Comparison of ENCODE assay signal across 29 mouse cellular contexts in the genomic region with DNA sequence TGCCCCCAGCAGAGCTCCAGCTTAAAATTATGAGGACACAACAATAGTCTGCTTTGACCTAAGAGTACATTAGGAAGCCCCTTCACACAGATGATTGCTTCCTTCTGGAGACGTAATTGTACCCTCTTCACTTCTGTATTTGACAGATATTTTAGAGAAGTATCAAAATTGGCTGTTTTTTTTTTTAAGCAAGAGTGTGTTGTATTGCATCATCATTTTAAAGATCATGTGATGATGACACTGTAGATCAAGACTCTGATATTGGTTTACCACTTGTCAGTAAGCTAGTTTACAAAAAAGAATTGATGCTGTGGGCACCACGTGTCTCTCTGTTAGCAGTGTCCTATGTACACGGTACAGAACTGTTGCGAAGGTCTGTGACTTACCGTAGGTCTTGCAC. TPM values are rescaled to one million over a fixed set of nuclear protein-coding genes. Genes with fewer than 3 reads are reported as not detected.
DNase-seq lines count a peak whose midpoint lies in the region; ATAC-seq and TF ChIP-seq lines count a peak whose summit lies in the region.
"Had no signal": no experiment of that assay in that cellular context is flagged by ENCODE, and none has a peak within 500 bp of the region (broad histone marks: within the 10 kb centered on the region; RNA-seq: fewer than 3 reads in every experiment).

No protein-coding gene starts in this region.

- no peak for ATAC-seq in liver, embryonic 12.5 days
- ATAC-seq in common myeloid progenitor, adult 5-6 weeks (replicated peaks; ENCODE audit: low read depth, poor library complexity, severe bottlenecking), result peak; percentile 71
- peak; percentile 72 for ATAC-seq in megakaryocyte, adult 5-6 weeks (ENCODE audit: poor library complexity, severe bottlenecking)
- ATAC-seq: activated CD4-positive, CD25-positive, alpha-beta regulatory T cell, adult 4 months; CD4-positive, CD25-positive, alpha-beta regulatory T cell, adult 4 months; forebrain, embryonic 14.5 days; forebrain, postnatal 0 days had no signal

- no peak for TF ChIP-seq CTCF in liver, adult 2 months (IDR thresholded peaks at IDR 0.05; ENCODE audit: low read depth, low read length)

- TF ChIP-seq POLR2A in liver, adult 2 months (IDR thresholded peaks at IDR 0.05; ENCODE audit: extremely low read depth, insufficient read depth, low read length), result no peak

- no peaks in the 10 kb centered on the region for H3K79me2 ChIP-seq in liver, adult 2 months (ENCODE audit: control insufficient read depth, insufficient read depth, low read length)

- H3K36me3 ChIP-seq in liver, adult 2 months (ENCODE audit: control insufficient read depth, insufficient read depth, low read length), result no peaks in the 10 kb centered on the region
- no peaks in the 10 kb centered on the region for H3K36me3 ChIP-seq in liver, embryonic 12.5 days
- H3K36me3 ChIP-seq: embryonic facial prominence, embryonic 12.5 days; embryonic facial prominence, embryonic 15.5 days; heart, embryonic 12.5 days; heart, embryonic 15.5 days; hindbrain, embryonic 10.5 days had no signal

- H3K4me1 ChIP-seq in liver, adult 2 months (ENCODE audit: control insufficient read depth, insufficient read depth, low read length), result no peaks in the 10 kb centered on the region
- no peaks in the 10 kb centered on the region for H3K4me1 ChIP-seq in liver, embryonic 12.5 days
- H3K4me1 ChIP-seq: embryonic facial prominence, embryonic 15.5 days; heart, embryonic 12.5 days; heart, embryonic 15.5 days had no signal

- no peak overlapping the region for H3K9ac ChIP-seq in liver, adult 2 months (ENCODE audit: low read depth, low read length)
- no peak overlapping the region for H3K9ac ChIP-seq in liver, embryonic 12.5 days
- H3K9ac ChIP-seq: embryonic facial prominence, embryonic 12.5 days; embryonic facial prominence, embryonic 15.5 days; forebrain, postnatal 0 days; heart, embryonic 12.5 days; heart, embryonic 15.5 days; hindbrain, embryonic 14.5 days had no signal

- H3K27me3 ChIP-seq in liver, adult 2 months (ENCODE audit: control insufficient read depth, insufficient read depth, low read length), result no peaks in the 10 kb centered on the region; the same call in 1 of the 2 replicates
- no peaks in the 10 kb centered on the region for H3K27me3 ChIP-seq in liver, embryonic 12.5 days (replicated peaks)
- H3K27me3 ChIP-seq: embryonic facial prominence, embryonic 15.5 days; heart, embryonic 12.5 days; heart, embryonic 15.5 days had no signal

- no peak overlapping the region for H3K4me3 ChIP-seq in liver, adult 2 months (ENCODE audit: insufficient read depth, low read depth, low read length)
- no peak overlapping the region for H3K4me3 ChIP-seq in liver, embryonic 12.5 days
- H3K4me3 ChIP-seq: embryonic facial prominence, embryonic 12.5 days; embryonic facial prominence, embryonic 15.5 days; gastrocnemius, adult 2 months; heart, embryonic 12.5 days; heart, embryonic 15.5 days; hindbrain, embryonic 10.5 days had no signal

- no peaks in the 10 kb centered on the region for H3K9me3 ChIP-seq in liver, embryonic 12.5 days (replicated peaks)
- H3K9me3 ChIP-seq: embryonic facial prominence, embryonic 12.5 days; embryonic facial prominence, embryonic 15.5 days; heart, embryonic 12.5 days; heart, embryonic 15.5 days; hindbrain, embryonic 10.5 days had no signal

- H3K27ac ChIP-seq in liver, adult 2 months (replicated peaks; ENCODE audit: insufficient read depth, low read depth, low read length), result no peak overlapping the region
- no peak overlapping the region for H3K27ac ChIP-seq in liver, embryonic 12.5 days
- H3K27ac ChIP-seq: embryonic facial prominence, embryonic 12.5 days; embryonic facial prominence, embryonic 15.5 days; gastrocnemius, adult 2 months; heart, embryonic 15.5 days; hindbrain, embryonic 10.5 days; hindbrain, embryonic 14.5 days had no signal

- no peak overlapping the region for H3K4me2 ChIP-seq in liver, embryonic 12.5 days
- H3K4me2 ChIP-seq: embryonic facial prominence, embryonic 12.5 days; embryonic facial prominence, embryonic 15.5 days; heart, embryonic 12.5 days; heart, embryonic 15.5 days; hindbrain, embryonic 14.5 days had no signal

- 68% methylated on average over 5 of the region's 5 CpGs for WGBS in liver, adult 2 months
- WGBS in liver, embryonic 12.5 days (ENCODE audit: insufficient replicate concordance), result 62% methylated on average over 5 of the region's 5 CpGs

- peak; percentile 10 for DNase-seq in liver, adult 2 months (ENCODE audit: extremely low read depth, low read depth, low spot score)
- DNase-seq in cerebellum, adult 11-12 months, result no peak
- DNase-seq in lung, postnatal 36 days, result no peak
- DNase-seq in left cerebral cortex, adult 18-20 months (ENCODE audit: low spot score in 2 of 2), result no peak
- DNase-seq: adrenal gland, adult 8-10 months; adrenal gland, postnatal 25 days; cerebellum, adult 11 months; cerebellum, adult 8-10 months; cerebellum, postnatal 10 days; cerebellum, postnatal 36 days; forebrain, postnatal 0 days; gastrocnemius, adult 2 months; gastrocnemius, postnatal 14 days; heart, adult 18-20 months; heart, postnatal 10 days; heart, postnatal 36 days had no signal

RNA-seq across cellular contexts. Expression of a gene that starts 17.9 kb away (rescaled TPM):
- 8.1 and 8.3 TPM in 2 replicates for total RNA-seq in liver, adult 2 months (2014; rRNA removed)
- 4.8 and 5.9 TPM in 2 replicates for polyA plus RNA-seq in liver, adult 2 months (2012; rRNA removed)
- polyA plus RNA-seq in liver, embryonic 12.5 days (2016; fragmentation: Nextera tagmentation; extraction: Ambion mirVana), result 24.7 TPM in 2 replicates
- 56.3 and 78.7 TPM in 2 replicates for total RNA-seq in common myeloid progenitor, adult 5-6 weeks (2017)
- 29.9 and 34.4 TPM in 2 replicates for total RNA-seq in megakaryocyte, adult 5-6 weeks (2015)
- 69.6 and 73.9 TPM in 2 replicates for total RNA-seq in megakaryocyte, adult 5-6 weeks (2017)
- total RNA-seq in left cerebral cortex, adult 18-20 months (2021), result 10 to 100 TPM; 20.8 to 21.8 TPM

RNA-seq across cellular contexts. Expression of a gene that starts 18.1 kb away (rescaled TPM):
- 0.13 TPM in 1 of 2 replicates, not detected in the other for total RNA-seq in liver, adult 2 months (2014; rRNA removed)
- polyA plus RNA-seq in liver, adult 2 months (2012; rRNA removed), result not detected in 2 replicates
- not detected in 2 replicates for polyA plus RNA-seq in liver, embryonic 12.5 days (2016; fragmentation: Nextera tagmentation; extraction: Ambion mirVana)
- 0.34 TPM in 1 of 2 replicates, not detected in the other for total RNA-seq in common myeloid progenitor, adult 5-6 weeks (2017)
- 0.07 TPM in 1 of 2 replicates, not detected in the other for total RNA-seq in megakaryocyte, adult 5-6 weeks (2015)
- total RNA-seq in megakaryocyte, adult 5-6 weeks (2017), result 0.24 and 0.44 TPM in 2 replicates
- total RNA-seq in left cerebral cortex, adult 18-20 months (2021), result 1 to 10 TPM; 3.4 to 3.6 TPM
- total RNA-seq: gastrocnemius, adult 2 months; gastrocnemius, postnatal 14 days; gastrocnemius, postnatal 4 days had no signal
- polyA plus RNA-seq: activated CD4-positive, CD25-positive, alpha-beta regulatory T cell, adult 4 months; CD4-positive, CD25-positive, alpha-beta regulatory T cell, adult 4 months had no signal

RNA-seq across cellular contexts. Expression of a gene that starts 50.8 kb away (rescaled TPM):
- 25.8 and 29.2 TPM in 2 replicates for total RNA-seq in liver, adult 2 months (2014; rRNA removed)
- polyA plus RNA-seq in liver, adult 2 months (2012; rRNA removed), result 14.4 and 14.6 TPM in 2 replicates
- polyA plus RNA-seq in liver, embryonic 12.5 days (2016; fragmentation: Nextera tagmentation; extraction: Ambion mirVana), result 85.9 and 92.8 TPM in 2 replicates
- total RNA-seq in common myeloid progenitor, adult 5-6 weeks (2017), result 69.9 and 75.7 TPM in 2 replicates
- 63.9 and 90.0 TPM in 2 replicates for total RNA-seq in megakaryocyte, adult 5-6 weeks (2015)
- total RNA-seq in megakaryocyte, adult 5-6 weeks (2017), result 57.8 and 62.5 TPM in 2 replicates
- total RNA-seq in left cerebral cortex, adult 18-20 months (2021), result 10 to 100 TPM; 75.5 to 84.4 TPM
